Mouse (Mus musculus): ENCODE measurements around the gene Sfrp2.

GRCm38 (mm10) chr3:83775403-83775802 lies 9.3 kb downstream of the Sfrp2 start:
- TF ChIP-seq CTCF (IDR thresholded peaks at IDR 0.05; ENCODE audit: control insufficient read depth, insufficient read depth, low read length) (no peak), POLR2A (IDR thresholded peaks at IDR 0.05; ENCODE audit: borderline replicate concordance, control insufficient read depth, low read depth, low read length) (no peak)

Measured in bone marrow, adult 2 months (tissue).